In the genomic region with DNA sequence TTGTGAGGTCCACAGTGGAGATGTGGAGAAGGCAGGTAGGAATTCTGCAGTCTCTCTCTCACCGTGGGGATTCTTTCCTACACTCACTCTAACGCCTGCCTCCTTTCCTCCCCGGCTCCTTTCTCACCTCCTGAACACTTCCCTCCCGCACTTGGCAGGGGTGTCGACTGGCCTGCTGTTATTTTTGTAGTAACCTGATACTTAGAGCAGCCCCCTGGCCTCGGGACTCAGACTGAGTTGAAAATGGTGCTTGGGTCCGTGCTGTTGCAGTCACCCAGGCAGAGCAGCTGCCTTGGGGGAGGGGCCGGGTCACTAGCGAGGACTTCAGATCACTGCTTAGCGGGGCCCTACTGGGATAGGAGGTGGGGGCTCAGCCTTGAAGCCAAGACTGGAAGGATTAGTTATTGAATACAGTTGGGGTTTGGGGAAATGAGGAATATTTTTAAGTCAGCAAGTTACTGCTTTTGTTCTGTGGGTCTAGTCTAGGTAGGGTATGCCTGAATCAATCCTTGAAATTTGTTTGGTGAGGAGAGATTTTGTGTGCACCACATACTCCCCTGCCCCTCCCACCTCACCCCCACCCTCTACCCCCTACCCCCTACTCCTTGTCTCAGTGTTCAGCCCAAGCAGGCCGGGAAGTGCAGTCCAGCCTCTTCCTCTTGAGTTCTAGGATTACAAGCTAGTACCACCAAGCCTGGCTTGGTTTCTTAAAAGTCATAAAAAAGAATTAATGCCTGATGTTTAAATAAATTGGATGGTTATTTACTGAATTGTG, we compare ENCODE assay signal across 7 mouse cellular contexts.
A peak's percentile ranks its signal among the peaks of the same experiment; 100 is the strongest.
DNase-seq lines count a peak whose midpoint lies in the region; TF ChIP-seq lines count a peak whose summit lies in the region.

No protein-coding gene starts in this region.

- H3K4me2 ChIP-seq in myocyte (ENCODE audit: low read depth) = peak overlapping the region; percentile 82

- no peak overlapping the region for H3ac ChIP-seq in myocyte (ENCODE audit: control insufficient read depth, insufficient read length)

- H3K79me2 ChIP-seq in myocyte (ENCODE audit: control insufficient read depth, insufficient read depth) = peaks cover 100% of the 10 kb centered on the region

- H3K27me3 ChIP-seq in myocyte (ENCODE audit: control insufficient read depth, insufficient read depth, insufficient read length) = no peaks in the 10 kb centered on the region

- no peak for TF ChIP-seq CTCF in embryonic fibroblast, embryonic 13.5 days (IDR thresholded peaks at IDR 0.05; ENCODE audit: borderline replicate concordance, insufficient read depth, low read length)

- peaks cover 22% of the 10 kb centered on the region for H3K4me1 ChIP-seq in embryonic fibroblast, embryonic 13.5 days (ENCODE audit: control insufficient read depth, insufficient read depth, low read length)

- peak overlapping the region; percentile 63 for H3K27ac ChIP-seq in embryonic fibroblast, embryonic 13.5 days (ENCODE audit: insufficient read depth, low read length)

- intact Hi-C loops in heart, postnatal 10 days (cut with DNase I) = no loop called here

- no peaks in the 10 kb centered on the region for H3K36me3 ChIP-seq in myocyte (ENCODE audit: control insufficient read depth, insufficient read depth)

- H3K4me3 ChIP-seq in embryonic fibroblast, embryonic 13.5 days (ENCODE audit: insufficient read depth, low read length) = no peak overlapping the region
- no peak overlapping the region for H3K4me3 ChIP-seq in myocyte

- no peak for TF ChIP-seq POLR2A in embryonic fibroblast, embryonic 13.5 days (IDR thresholded peaks at IDR 0.05; ENCODE audit: low read depth, low read length)
- TF ChIP-seq POLR2A in myocyte (IDR thresholded peaks at IDR 0.05; ENCODE audit: insufficient read length, low read depth) = no peak

- peak; percentile 85 for DNase-seq in R1 (ENCODE audit: low read depth, low spot score)
- peak; percentile 67 to 74 for DNase-seq in heart, postnatal 10 days
- DNase-seq in kidney, postnatal 4 days = peak; percentile 85 to 92
- DNase-seq in T-cell, adult 2 months (ENCODE audit: low spot score) = no peak
- DNase-seq in cerebellum, adult 9-10 months = no peak

TF ChIP-seq in myocyte, 11 proteins besides CTCF, POLR2A, EP300 and RAD21:
- no peak for TF ChIP-seq MAX (IDR thresholded peaks at IDR 0.05; ENCODE audit: low read depth)
- no peak for TF ChIP-seq E2F4 (IDR thresholded peaks at IDR 0.05; ENCODE audit: insufficient read depth)
- no peak for TF ChIP-seq SRF (IDR thresholded peaks at IDR 0.05; ENCODE audit: control insufficient read depth, insufficient read length, low read depth)
- TF ChIP-seq POLR2AphosphoS2 (IDR thresholded peaks at IDR 0.05; ENCODE audit: insufficient read length, low read depth) = no peak
- TF ChIP-seq USF1 (IDR thresholded peaks at IDR 0.05; ENCODE audit: low read depth) = no peak
- peak; percentile 54 to 95 (median 83) for TF ChIP-seq MYOG (IDR thresholded peaks at IDR 0.05; ENCODE audit: control insufficient read depth in 1 of 3, insufficient read depth in 1 of 3, insufficient read length in 2 of 3, low read depth in 2 of 3)
- peak; percentile 36 to 94 (median 88) for TF ChIP-seq MYOD1 (IDR thresholded peaks at IDR 0.05; ENCODE audit: control insufficient read depth in 1 of 3, insufficient read length in 2 of 3, low read depth in 2 of 3)
- peak; percentile 69 for TF ChIP-seq TCF12 (IDR thresholded peaks at IDR 0.05; ENCODE audit: insufficient read depth, poor library complexity, severe bottlenecking)
- TF ChIP-seq REST (IDR thresholded peaks at IDR 0.05; ENCODE audit: insufficient read depth, insufficient read length) = no peak
- TF ChIP-seq TCF3 (IDR thresholded peaks at IDR 0.05; ENCODE audit: insufficient read length, low read depth) = peak; percentile 45
- TF ChIP-seq CEBPB (IDR thresholded peaks at IDR 0.05; ENCODE audit: insufficient read depth, poor library complexity, severe bottlenecking) = no peak

Comparison
In these comparisons a context has a peak if more than half of its experiments do, and no peak if none do; other contexts are left out.
1. DNase-seq: peak in R1 (single experiment), heart, postnatal 10 days (2 of 2) and kidney, postnatal 4 days (2 of 2); none in T-cell, adult 2 months (single experiment) and cerebellum, adult 9-10 months (single experiment).